Mouse (Mus musculus) left cerebral cortex, adult 11 months (tissue): ENCODE measurements around the gene Fbf1.

Experiments used
- DNase-seq: peaks from one replicate; pipeline ENCODE4 v3.0.0; 2022; ENCODE audit warnings: low spot score

Gene Fbf1

DNA sequence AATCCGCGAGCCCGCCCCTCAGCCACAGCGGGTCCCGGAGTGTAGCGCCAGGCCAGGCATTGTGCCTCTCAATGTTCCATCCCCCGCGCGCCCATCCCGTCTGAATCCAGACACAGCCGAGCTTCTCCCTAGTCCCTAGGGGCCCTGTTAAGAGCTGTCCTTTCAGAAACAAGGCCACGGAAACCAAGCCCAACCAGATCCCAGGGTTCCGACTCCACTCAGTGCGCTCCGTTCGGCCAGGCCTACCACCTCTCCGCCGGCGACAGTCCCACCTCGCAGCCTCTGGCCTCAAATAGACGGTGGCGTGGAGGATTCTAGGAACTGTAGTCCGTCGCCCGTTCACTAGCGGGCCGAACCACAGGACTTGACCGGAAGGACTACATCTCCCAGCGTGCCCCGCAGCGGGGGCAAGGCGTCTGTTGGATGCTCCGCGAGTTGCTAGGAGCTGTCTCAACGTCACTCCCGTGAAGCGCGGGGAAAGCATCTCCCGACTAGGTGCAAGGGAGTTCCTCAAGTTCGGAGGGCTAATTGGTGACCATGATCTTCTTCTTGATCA lies at the start of gene Fbf1:
Gene Fbf1 (minus strand): TSS at position 283 of the 556 bp plus-strand sequence.
- peak; percentile 94 for DNase-seq

DNA sequence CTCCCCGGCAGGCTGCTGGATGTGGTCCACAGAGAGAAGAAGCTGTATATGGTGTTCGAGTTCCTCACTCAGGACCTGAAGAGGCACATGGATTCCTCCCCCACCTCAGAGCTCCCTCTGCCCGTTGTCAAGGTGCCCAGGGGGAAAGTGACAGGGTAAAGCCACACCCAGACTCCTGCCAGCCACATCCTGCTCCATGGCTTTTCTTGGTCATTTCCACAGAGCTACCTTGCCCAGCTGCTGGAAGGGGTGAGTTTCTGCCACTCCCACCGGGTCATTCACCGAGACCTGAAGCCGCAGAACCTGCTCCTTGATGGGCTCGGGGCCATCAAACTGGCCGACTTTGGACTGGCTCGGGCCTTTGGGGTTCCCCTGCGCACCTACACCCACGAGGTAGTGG lies 48.6 kb upstream of the Fbf1 start:
- no peak for DNase-seq

DNA sequence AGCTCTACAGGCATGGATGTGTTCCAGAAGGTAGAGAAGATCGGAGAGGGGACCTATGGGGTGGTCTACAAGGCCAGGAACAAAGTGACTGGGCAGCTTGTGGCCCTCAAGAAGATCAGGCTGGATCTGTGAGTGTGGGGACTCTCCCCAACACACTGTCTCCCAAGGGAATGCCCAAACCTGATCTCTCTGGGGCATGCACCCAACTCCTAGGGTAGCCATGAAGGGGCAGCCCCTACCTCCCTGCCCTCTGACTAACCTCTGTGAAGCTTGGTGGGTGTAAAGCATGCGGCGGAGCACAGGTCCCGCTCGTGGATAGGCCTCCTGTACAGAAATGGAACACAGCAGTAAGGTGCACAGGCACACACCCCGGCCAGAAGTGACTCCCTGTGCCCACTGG lies 48.0 kb upstream of the Fbf1 start:
- DNase-seq, result no peak

DNA sequence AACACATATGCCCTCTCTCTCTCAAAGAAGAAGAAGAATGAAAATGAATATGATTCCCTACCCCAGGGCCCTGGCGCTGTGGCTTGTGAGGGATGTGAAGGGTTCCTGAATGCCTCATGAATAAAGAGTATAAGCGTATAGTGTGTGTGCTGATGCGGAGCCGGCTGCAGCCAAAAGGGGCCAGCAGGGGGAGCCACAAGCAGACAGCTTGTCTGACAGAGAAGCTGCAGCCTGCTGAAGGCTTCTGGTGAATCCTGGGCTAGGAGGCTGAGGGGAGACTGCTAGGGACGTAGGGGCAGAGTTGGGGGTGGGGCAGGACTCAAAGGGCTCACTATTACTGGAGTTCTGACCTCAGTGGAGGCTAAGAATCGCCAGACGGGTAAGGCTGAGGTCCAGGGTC lies 47.2 kb upstream of the Fbf1 start:
- no peak for DNase-seq

DNA sequence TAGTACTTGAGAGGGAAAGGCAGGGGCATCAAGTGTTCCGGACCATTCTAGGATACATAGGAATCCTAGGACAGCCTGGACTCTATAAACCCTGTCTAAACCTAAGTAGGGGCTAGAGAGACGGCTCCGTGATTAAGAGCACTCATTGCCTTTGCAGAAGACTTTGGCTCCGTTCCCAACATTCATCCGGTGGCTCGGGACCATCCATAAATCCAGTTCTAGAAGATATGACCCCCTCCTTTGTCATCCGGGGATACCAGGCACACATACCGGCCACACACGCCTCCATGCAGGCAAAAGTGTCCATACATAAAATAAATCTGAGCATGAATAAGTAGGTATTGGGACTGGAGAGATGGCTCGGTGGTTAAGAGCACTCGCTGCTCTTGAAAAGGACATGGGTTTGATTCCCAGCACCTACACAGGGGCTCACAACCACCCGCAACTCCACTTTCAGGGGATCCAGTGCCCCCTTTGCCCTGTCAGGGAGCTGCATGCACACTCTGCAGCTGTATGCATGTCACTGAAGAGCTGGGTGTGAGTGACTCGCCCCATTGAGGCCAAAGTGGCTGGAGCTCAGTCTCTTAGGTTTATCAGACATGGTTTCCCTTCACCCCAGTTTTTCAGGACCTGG lies 46.0 kb upstream of the Fbf1 start:
- DNase-seq, result no peak

DNA sequence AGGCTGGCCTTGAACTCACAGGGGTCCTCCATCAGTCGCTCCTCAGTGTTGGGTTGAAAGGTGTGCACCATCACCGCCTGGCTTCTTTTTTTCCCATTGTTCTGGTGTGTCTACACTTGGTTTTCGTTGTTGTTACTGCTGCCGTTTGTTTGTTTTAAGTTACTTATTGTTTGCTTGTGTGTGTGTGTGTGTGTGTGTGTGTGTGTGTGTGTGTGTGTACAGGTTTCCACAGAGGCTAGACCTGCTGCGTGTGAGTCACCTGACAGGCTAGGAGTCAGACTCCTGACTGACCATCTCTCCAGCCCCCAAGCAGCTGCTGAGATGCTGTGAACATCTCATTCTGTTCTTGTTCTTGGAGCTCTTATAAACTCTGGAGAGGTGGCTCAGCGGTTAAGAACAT lies 44.9 kb upstream of the Fbf1 start:
- DNase-seq, result no peak

DNA sequence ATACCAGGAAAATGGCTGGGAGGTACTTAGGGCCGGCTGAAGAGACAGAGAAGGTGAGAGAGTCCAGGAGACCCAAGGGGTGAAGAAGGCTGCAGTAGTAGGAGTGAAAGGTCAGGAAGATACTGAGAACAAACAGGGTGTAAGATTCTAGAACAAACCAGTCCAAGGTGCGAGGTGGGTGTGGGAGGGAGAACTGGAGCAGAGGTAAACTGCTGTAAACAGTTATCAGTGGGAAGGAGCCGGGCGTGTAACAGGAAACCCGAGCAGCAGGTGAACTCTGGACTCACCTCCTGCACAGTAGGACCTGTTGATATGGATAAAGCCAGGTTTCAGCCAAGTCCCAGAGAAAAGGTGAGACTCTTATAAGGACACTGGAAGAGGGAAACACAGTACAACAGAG lies 42.7 kb upstream of the Fbf1 start:
- no peak for DNase-seq

DNA sequence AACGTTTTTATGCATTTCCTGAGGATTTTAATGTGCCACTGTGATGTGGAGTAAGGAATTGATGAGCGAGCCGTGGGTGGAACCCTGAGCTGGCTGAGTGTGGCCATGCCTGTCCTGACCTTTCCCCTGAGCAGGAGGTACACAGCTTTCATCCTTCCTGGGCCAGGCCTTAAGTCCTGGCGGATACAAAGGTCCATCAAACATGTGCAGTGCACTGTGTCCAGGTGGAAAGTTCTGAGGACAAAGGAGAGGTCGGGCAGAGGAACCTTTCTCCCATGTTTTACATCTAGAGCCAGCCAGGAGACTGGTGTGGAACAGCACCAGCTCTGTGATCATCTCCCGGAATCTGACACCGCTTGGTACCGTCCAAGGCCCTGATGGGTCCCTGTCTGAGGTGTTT lies 41.3 kb upstream of the Fbf1 start:
- DNase-seq, result no peak

DNA sequence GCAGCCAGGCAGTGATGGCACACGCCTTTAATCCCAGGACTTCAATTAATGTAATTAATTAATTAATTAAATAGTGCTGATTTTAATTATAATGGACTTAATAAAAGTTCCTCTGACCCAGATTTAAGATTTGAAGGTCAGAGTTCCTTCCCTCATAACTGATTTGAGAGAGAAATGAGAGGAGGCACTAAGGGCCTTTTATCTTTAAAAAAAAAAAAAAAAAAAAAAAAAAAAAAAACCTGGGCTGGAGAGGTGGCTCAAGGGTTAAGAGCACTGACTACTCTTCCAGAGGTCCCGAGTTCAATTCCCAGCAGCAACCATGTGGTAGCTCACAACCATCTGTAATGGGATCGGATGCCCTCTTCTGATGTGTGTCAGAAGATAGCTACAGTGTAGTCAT lies 40.7 kb upstream of the Fbf1 start:
- no peak for DNase-seq

DNA sequence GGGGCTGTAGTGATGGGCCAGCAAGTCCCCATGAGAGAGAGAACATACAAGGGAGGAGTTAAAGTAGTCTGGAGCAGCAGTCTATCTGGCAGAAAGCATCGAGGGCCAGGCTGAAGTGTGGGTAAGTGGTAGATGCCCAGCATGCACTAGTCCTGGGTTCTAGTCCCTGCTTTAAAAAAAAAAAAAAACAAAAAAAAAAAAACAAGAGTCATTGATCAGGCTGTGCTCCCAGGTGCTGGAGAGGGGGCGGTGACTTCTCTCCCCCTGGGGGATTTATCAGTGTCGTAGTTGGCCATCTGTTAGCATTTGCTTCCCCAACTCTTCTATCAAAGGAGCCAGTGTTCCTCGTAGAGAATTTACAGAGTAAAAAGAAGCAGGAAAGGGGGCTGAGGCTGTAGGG lies 38.7 kb upstream of the Fbf1 start:
- DNase-seq, result no peak

DNA sequence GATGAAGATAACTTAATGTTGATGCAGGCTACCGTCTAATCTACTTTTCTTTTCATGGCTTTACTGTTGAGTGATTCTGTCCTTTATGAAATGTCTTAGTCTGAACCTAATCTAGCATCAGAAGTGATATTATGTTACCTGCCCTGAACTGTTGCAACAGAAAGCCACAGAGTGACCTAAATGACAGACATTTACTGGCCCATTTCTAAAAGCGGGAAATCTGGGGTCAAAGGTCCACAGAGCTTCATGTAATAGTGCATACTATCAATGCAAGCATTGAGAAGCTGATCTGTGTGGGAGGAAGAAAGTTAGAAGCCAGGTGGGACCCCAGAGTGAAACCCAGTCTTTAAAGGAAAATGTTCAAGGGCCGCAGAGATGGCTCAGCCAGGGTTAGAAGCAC lies 35.2 kb upstream of the Fbf1 start:
- DNase-seq, result no peak

DNA sequence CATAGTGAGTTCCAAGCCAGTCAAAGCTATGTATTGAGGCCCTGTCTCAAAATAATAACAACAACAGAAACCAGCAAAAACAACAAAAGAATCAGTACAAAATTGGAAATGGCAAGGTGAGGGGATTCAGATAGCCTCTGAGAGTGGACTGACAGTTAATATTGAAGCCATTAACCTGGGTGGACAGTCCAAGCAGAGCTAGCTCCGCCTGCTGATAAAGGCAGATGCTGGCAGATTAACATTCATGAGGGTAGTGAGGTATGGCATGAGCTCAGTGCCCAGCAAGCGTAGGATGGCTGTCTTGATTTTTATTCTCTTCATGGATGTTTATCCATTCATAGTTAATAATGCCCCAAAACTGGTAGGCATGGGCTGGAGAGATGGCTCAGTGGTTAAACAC lies 33.2 kb upstream of the Fbf1 start:
- no peak for DNase-seq

DNA sequence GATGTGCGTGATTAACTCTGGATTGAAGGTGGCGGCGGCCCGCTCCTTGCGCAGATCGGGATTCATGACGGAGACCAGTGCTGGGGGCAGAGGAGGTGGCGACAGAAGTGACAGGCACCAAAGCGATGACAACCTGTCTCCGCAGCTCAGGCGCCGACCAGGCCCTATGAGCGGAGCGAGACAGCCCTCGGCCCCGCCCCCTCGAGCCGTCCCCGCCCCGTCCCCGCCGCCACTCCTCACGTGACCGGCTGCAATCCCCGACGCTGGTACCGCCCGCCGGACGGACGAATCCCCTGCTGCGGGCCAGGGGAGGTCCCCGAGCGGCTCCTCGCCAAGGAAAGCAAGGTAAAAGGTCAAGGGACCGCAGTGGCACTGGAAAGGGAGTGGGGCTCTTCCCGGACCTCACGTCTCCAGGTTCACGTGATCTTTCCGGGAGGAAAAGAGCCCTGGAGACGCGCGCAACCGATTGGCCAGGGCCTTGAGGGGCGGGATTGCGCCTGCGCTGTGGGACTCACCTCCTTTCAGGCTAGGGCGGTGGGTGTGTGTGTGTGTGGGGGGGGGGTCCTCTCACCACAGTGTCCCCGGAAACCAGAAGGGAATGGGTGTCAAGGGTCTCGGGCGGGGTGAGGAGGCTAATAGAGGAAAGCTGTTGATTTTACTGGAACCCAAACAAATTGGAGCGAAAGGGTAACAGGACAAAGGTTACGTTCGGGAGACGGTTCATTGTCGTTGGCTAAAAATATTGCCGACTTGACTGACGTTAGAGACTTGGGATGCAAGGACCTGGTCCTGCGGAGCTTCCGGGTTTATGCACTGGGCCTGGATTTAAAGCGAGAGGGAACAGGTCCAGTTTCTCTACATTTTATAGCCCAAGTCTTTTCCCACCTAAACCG lies 30.9 kb upstream of the Fbf1 start, which contains the start of the genes Ten1 and Acox1:
Gene Ten1 (plus strand): TSS at position 217 of the 893 bp plus-strand sequence.
Gene Acox1 (minus strand): TSS at position 407 of the 893 bp plus-strand sequence.
- peak; percentile 92 for DNase-seq

DNA sequence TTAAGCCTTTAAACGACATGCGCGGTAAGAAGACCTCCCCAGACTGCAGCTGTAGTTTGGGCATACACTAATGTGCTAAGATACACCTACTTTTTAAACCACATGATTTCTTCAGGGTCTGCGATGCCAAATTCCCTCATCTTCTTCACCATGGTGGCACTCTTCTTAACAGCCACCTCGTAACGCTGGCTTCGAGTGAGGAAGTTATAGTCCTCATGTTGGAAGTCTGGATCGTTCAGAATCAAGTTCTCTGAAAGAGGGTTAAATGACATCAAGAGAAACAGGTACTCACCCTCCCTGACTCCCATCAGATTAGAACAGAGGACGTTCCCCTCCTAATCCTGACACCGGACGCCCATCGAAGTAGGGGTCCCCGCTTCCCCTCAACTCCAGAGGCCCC lies 30.2 kb upstream of the Fbf1 start:
- DNase-seq, result no peak

DNA sequence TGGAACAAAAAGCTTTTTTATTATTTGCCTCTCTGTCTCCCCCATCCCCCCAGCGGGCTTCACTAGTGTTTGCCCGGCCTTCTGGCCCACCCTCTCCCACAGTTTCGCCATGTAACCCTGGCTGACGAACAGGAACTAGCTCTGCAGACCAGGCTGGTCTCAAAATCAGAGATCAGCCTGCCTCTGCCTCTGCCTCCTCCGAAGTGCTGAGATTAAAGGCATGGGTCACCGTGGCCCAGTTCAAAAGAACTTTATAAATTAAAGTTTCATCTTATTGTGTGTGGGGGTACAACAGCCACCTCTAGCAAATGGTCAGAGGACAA lies 29.6 kb upstream of the Fbf1 start:
- no peak for DNase-seq

DNA sequence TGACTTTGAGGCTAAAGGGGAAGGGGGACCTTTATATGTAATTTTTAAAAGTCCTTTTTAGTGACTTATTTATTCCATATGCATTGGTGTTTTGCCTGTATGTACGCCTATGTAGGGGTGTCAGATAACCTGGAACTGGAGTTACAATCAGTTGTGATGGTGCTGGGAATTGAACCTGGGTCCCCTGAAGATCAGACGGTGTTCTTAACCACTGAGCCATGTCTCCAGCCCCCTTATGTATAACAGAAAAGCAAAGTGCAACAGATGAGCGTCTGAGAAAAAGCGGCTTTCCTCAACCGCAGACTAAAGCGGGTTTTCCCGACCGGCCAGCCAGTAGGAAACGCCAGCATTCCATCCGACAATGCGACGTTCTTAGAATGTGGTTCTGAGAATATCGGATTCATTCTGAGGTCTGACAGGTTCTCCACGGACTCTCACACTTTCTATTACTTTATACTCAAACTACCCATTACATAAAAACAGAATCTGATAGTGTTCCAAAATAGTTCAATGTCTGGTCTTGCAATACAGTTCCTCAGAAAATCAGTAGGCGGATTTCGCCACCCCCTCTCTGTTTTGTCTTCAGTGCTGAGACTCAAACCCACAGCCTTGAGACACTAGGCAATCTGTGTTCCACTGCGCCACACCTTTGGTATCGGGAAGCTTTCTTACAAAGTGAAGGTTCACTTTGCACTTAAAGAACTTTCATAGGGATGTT lies 29.1 kb upstream of the Fbf1 start:
- DNase-seq, result no peak

DNA sequence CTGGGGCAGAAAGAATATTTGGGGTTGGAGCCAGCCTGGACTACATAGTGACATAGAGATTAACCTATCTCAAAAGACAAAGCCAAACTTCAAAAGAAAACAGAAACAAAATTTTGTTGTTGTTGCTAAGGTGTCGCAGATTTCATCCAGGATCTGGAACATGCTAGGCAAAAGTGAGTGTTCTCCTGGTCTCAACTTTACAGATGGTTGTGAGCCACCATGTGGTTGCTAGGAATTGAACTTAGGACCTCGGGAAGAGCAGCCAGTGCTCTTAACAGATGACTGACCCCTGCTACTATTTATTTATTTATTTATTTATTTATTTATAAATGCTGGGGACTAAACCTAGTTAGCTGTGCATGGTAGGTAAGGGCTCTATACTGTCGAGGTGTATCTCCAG lies 28.4 kb upstream of the Fbf1 start:
- DNase-seq, result no peak

DNA sequence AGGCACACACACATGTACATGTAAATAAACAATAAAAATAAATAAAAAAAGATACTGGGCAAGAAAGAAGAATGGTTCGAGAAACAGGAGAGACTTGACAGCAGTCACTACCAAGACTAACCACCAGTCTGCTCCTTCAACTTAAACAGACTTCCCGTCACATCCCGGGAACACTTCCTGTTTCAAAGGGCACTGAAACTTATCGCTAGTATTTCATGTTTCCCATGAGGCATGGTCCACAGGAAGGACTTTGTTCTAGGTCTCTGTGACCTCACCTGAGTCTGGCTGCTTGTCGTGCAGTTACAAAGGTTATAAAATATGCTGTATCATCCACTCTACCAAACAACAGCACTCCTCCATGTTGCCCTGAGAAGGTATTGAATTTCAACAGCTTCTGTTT lies 27.3 kb upstream of the Fbf1 start:
- no peak for DNase-seq

DNA sequence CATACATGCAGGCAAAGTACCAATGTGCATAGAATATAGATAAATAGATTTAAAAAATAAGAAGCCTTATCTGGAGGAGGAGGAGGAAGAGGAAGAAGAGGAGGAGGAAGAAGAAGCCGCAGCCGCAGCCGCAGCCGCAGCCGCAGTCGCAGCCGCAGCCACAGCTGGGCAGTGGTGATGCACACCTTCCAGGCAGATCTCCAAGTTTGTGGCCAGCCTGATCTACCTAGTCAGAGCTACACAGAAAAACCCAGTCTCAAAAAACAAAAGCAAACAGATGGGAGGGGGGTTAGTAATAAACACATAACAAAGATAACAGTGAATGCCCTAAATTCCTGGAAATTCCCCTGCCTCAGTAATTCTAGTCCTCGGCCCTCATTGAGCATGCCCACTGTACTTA lies 26.7 kb upstream of the Fbf1 start:
- DNase-seq, result no peak

DNA sequence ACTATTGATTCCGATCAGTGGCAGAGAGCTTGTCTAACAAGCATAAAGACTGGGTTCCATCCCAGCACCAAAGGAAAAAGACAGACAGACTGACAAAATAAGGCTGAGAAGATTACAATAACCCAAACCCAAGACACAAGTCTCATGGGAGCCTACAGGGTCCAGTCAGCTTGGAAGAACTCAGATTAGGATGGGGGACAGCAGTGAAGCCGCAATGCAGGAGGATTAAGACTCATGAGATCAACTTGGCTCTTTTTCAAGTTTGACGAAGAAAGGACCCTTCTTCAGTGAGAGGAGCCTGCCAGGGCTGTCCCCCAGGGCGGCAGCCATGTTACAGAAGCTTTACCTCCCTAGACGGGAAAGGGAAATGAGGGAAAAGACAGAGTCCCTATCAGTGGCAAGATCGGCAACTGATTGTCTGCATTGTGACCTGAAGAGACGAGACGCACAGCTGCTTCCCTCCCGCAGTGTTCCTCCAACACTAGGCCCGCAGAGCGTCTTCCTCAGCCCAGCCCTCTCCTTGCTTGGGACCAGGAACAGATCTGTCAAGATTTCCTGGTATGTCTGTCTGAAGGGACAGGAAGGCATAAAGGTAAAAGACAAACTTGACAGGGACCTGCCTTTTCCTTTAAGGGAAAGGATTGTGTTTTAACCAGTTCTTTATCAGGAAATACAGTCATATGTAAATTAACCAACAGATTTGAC lies 19.4 kb upstream of the Fbf1 start:
- DNase-seq, result no peak

DNA sequence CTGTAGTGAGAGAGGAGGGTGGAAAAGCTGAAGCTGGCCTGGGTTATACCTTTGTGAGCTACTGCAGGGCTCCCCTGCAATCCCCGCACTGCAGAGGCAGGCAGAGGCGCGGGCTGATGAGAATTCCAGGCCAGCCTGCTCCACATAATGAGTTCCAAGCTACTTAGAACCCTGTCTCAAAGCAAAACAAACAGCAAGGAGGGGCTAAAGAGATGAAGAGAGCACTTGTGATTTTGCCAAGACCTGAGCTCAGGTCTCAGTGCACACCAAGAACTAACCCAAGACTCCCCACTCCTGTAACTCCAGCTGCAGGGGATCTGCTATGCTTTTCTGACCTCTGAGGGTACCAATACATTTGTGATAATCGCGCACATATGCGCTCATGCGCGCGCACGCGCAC lies 18.4 kb upstream of the Fbf1 start:
- no peak for DNase-seq

DNA sequence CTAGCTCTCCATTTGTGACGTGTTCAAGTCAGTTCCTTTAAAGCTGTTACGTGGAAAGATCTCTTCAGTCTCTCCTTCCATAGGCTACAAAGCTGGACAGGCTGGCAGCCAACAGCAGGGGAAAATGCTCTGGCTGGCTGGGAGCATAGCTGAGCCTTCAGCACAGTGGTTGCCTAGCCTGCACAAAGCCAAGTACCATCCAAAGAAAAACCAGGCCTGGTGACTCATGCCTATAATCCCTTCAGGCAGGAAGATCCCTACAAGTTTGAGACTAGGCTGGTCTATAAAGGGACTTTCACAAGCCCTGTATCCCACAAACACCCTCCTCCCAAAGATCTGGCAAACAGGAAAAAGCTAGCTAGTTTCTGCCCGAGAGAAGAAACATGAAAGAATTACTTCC lies 17.9 kb upstream of the Fbf1 start:
- DNase-seq, result no peak
